Mouse (Mus musculus): ENCODE data around the gene Lrp1.

Lrp1 gene

GRCm38 (mm10) chr10:127645791-127646190 is 24.8 kb upstream of the Lrp1 start:
- no peak for DNase-seq

- peak; percentile 87 to 90 for DNase-seq
Observed at GRCm38 (mm10) chr10:127643553-127644238, 22.7 kb upstream of the Lrp1 start.

- DNase-seq = peak; percentile 88 to 89
Observed at GRCm38 (mm10) chr10:127642772-127643552, 22.0 kb upstream of the Lrp1 start, which contains the start of gene Stat6. Gene Stat6 (plus strand): TSS chr10:127642986.

GRCm38 (mm10) chr10:127641861-127642771 is 21.2 kb upstream of the Lrp1 start:
- DNase-seq = peak; percentile 91 to 98

- DNase-seq = no peak
Observed at GRCm38 (mm10) chr10:127640421-127640820, 19.5 kb upstream of the Lrp1 start.

- DNase-seq = no peak
Observed at GRCm38 (mm10) chr10:127632668-127633271, 11.8 kb upstream of the Lrp1 start.

- peak in 1 of 2 experiments; percentile 27 for DNase-seq
Observed at GRCm38 (mm10) chr10:127631261-127632214, 10.6 kb upstream of the Lrp1 start.

- peak; percentile 48 to 71 for DNase-seq
Observed at GRCm38 (mm10) chr10:127626433-127626832, 5.5 kb upstream of the Lrp1 start.

GRCm38 (mm10) chr10:127623439-127624216 is 2.7 kb upstream of the Lrp1 start:
- DNase-seq = no peak

GRCm38 (mm10) chr10:127622661-127623060 is 1.7 kb upstream of the Lrp1 start:
- DNase-seq = no peak

GRCm38 (mm10) chr10:127622057-127622392 is 1.1 kb upstream of the Lrp1 start:
- DNase-seq = peak; percentile 88

GRCm38 (mm10) chr10:127621191-127622056 is 476 bp upstream of the Lrp1 start:
- peak; percentile 94 to 95 for DNase-seq

GRCm38 (mm10) chr10:127619941-127620405 is 975 bp downstream of the Lrp1 start:
- DNase-seq = peak in 1 of 2 experiments; percentile 51

- no peak for DNase-seq
Observed at GRCm38 (mm10) chr10:127619119-127619721, 1.7 kb downstream of the Lrp1 start.

GRCm38 (mm10) chr10:127618173-127618572 is 2.8 kb downstream of the Lrp1 start:
- no peak for DNase-seq

- DNase-seq = peak in 1 of 2 experiments; percentile 27
Observed at GRCm38 (mm10) chr10:127617294-127617693, 3.7 kb downstream of the Lrp1 start.

- no peak for DNase-seq
Observed at GRCm38 (mm10) chr10:127616261-127616679, 4.7 kb downstream of the Lrp1 start.

- DNase-seq = no peak
Observed at GRCm38 (mm10) chr10:127615591-127615990, 5.4 kb downstream of the Lrp1 start.

- no peak for DNase-seq
Observed at GRCm38 (mm10) chr10:127615034-127615374, 5.9 kb downstream of the Lrp1 start.

Measured in kidney, postnatal 36 days (tissue).